Mouse (Mus musculus): ENCODE measurements around the gene Sdhc.

Sdhc gene

DNA sequence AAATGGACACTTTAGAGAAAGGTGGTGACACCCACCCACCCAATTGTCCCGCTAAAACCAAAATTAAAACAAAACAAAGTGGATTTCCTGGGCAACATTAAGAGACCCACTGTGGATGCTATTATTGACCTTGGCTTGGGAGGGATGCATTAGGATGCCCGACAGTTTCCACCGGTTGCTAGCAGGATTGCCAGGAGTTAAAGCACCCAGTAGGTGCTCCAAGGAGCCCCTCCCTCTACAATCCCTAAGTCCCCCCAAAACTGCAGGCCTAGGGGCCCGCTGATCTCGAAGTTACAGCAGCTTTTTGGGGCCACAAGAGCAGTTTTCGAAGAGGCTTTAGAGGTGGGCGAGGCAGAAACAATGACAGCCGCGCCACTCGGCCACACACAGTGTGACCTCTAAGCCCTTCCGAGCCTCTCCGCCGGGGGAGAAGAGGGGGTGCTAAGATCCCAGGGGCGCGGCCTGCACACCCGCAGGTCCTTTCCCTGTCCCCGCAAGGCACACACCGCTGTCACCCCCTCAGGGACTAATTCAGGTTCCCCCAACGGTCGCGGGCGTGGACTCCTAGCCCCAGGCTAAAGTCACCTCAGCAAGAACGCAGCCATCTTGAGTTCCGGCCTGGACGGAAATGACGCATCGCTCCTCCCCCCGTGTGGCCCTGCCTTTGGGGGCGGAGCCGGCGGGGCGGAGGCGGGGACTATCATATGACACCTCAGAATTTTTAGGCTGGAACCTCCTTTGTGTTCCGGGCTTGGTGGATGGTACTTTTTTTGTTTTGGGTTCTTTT is at the start of gene Sdhc, which contains the start of gene Mpz:
Gene Sdhc (minus strand): TSS at position 630 of the 787 bp plus-strand sequence.
Gene Mpz (plus strand): TSS at position 738 of the 787 bp plus-strand sequence.
- DNase-seq (ENCODE audit: low spot score in 2 of 2), result peak; percentile 96

GRCm38 (mm10) chr1:171199532-171199931 is 49.1 kb upstream of the Sdhc start:
- no peak for DNase-seq (ENCODE audit: low spot score in 2 of 2)

DNA sequence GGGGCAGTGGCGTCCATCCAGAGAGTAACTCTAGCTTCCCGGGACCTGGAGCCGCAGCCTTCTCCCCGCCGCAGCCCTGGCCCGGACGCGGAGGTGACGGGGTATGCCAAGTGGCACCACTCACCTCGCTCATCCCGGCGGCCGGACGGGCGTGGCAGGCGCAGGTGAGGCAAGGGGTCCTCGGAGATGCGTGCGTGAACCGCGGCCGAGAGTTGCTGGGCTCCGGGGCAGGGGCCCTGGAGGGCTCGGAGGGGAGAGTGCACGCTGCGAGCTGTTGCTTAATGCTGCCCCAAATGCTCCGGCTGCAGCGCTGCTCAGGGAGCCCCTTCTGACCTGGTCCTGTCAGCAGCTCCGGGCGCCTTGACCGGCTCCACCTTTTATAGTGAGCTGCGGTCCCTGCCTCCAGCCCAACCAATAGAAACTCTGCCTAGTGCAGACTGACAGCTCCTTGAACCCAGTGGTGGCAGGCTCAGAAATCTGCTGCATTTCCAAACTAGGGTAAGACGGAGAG is 45.5 kb upstream of the Sdhc start, which contains the start of gene Pcp4l1:
Gene Pcp4l1 (minus strand): TSS at position 382 of the 511 bp plus-strand sequence.
- peak; percentile 78 to 82 for DNase-seq (ENCODE audit: low spot score in 2 of 2)

DNA sequence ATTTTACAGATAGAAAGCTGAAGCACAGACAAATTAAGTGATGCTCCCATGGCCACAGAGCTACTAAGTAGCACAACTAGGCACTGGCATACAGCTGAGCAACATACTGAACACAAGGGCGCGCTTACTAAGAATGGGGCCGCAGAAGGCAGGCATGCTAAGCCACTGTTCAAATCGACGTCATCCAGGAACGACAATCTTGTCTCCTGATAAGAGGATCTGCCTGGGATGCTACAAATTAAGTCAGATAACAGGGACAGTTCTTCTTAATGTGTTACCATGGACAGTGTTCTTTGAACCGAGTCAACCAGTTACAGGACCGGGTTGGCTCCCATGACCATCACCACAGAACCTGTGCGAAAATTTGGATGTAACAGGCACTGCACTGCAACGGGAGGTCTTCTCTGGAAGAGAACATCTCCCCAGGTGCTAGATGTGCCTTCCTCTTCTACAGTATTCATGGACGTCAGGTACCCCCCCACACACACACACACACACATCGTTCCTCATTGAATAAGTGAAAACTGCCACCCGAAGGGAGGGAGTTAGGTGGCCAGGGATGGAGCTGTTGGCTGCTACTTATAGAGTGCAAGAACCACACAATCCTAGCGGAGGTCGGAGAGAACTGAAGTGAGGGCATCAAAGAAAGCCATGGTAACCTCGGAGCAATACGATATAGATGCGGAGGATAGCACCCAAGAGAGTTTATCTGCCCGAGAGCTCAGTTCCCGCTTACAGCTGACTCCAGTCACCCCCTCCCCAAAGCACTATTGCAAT is 44.8 kb upstream of the Sdhc start:
- DNase-seq (ENCODE audit: low spot score in 2 of 2), result no peak

DNA sequence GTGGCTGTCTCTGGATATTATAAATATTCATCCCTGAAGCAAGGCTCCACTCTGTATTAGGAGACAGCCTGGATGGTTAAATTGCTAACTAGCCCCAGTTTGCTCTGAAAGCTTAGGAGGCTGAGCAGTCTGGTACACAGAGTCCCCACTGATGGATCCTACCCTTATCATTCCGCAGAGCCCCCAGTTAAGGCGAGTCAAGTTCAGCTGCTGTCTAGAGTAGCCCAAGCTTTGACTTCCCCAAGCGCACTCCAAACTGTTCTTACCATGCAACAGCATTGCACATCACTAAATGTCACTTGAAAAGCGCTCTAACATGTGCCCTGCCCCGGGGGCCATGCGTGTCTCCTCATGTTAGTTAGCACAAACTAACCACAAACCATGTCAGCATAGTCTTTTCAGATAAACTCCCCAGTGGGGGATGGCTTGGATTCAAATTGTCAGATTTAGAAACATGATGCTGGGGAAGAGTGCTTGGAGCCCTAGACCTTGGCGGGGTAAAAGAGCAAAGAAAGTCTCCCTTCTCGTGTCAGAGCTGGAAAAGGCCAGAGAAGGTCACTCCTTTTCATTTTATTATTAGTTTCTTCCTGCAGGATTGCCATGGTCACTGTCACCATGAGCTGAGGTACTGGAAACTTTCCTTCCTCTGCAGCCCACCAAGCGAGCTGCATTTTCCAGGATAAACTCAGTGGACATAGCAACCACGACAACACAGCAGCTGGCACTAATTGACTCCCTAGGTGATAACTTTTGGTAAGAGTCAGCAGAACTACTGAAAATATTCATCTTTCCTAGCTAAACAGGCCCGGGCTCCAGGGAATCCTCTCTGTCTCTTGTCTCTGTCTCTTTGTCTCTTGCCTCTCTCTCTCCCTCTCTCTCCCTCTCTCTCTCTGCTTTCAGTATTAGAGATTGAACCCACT is 43.8 kb upstream of the Sdhc start:
- DNase-seq (ENCODE audit: low spot score in 2 of 2), result no peak

GRCm38 (mm10) chr1:171193093-171193840 is 42.9 kb upstream of the Sdhc start:
- no peak for DNase-seq (ENCODE audit: low spot score in 2 of 2)

- DNase-seq (ENCODE audit: low spot score in 2 of 2), result no peak
These were observed 41.9 kb upstream of the Sdhc start for GRCm38 (mm10) chr1:171192283-171192682.

DNA sequence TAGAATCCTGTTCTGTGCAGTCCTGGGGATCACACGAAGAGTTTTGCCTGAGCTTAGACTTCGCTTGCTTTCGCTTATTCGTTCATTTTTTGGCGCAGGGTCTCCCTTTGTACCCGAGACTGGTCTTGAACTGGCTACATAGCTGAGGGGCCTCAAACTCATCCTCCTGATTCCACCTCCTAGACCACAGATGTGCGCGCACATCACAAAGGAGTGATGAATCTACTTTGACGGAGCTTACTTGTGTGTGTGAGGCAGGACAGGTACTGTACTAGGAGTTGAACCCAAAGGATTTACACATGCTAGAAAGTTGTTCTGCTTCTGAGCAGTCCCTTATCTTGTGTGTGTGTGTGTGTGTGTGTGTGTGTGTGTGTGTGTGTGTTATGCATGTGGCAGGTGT is 40.4 kb upstream of the Sdhc start:
- DNase-seq (ENCODE audit: low spot score in 2 of 2), result no peak

DNA sequence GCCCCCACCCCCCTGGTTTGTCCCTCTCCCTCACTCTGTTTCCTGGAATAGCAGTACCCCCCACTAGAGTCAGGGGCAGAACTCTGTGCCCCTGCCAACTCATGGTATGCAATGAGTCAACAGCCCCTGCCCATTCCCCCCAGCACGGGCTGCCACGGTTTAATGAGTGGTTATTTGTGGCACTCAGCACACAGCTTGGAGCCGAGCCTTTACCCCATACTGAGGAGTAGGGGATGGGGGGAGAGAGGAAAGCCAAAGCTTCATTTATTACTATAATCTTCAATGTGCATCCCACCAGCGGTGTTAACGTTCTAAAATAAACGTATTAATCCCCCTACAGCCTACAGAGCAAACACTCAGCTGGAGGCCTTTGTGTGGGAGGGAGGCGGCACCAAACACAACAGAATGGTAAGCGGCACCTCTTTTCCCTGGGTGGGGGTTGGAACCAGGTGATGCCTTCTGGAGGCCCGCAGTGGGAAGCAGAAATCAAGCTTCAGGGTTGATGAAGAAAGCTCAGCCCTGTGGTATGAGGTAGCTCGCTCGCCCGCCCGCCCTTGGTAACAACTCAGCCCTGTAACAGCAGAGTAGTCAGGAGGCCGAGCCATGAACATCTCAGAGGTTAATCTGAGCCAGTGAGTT is 39.2 kb upstream of the Sdhc start:
- no peak for DNase-seq (ENCODE audit: low spot score in 2 of 2)

- DNase-seq (ENCODE audit: low spot score in 2 of 2), result no peak
These were observed 38.6 kb upstream of the Sdhc start for GRCm38 (mm10) chr1:171189046-171189445.

- DNase-seq (ENCODE audit: low spot score in 2 of 2), result peak; percentile 29 to 32
These were observed 37.7 kb upstream of the Sdhc start for GRCm38 (mm10) chr1:171187851-171188700.

- no peak for DNase-seq (ENCODE audit: low spot score in 2 of 2)
These were observed 35.3 kb upstream of the Sdhc start for GRCm38 (mm10) chr1:171185655-171186054.

GRCm38 (mm10) chr1:171184314-171184713 is 33.9 kb upstream of the Sdhc start:
- DNase-seq (ENCODE audit: low spot score in 2 of 2), result no peak

DNA sequence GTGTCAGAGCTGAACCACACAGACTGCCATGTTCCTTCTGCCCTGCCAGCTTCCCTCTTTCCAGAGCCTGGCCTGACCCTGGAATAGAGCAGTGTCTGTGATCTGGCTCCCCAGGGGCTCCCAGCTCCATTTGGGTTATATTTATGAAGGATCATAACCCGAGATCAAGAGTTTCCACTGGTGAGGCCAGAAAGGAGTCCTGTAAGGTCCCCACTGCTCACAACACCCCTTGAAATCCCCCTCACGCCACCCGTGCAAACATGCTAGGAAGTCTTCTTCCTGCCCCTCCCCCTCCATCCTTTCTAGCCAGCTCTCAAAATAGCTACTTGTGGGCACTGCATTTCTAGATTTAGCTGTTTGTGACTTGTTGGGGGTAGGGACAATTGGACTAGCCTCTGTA is 33.2 kb upstream of the Sdhc start:
- peak; percentile 33 to 40 for DNase-seq (ENCODE audit: low spot score in 2 of 2)

GRCm38 (mm10) chr1:171183025-171183424 is 32.6 kb upstream of the Sdhc start:
- no peak for DNase-seq (ENCODE audit: low spot score in 2 of 2)

DNA sequence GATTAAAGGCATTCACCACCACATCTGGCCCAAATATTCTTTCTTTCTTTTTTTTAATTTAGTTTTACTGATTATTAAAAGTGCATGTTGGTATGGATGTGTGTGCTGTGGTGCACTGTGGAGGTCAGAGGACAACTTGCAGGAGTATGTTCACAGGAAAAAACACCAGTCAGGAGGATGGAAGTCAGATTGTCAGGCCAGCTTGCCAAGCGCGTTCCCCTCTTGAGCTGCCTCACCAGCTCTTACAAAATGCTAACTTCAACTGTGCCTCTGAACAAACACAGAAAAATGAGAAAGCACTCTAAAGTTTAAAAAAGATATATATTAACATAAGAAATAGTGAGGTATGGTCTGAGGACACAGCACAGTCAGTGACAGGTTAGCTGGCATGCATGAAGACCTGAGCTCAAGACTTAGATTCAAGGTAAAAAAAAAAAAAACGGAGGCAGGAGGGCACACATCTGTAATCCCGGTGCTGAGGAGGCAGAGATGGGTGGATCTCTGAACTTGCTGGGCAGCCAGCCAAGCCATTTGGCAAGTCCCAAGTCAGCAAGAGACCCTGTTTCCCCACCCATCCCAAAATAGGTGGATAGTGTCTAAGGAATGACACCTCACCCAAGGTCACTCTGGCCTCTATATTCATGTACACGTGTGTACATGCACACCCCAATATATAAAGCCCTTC is 29.2 kb upstream of the Sdhc start:
- DNase-seq (ENCODE audit: low spot score in 2 of 2), result no peak

DNA sequence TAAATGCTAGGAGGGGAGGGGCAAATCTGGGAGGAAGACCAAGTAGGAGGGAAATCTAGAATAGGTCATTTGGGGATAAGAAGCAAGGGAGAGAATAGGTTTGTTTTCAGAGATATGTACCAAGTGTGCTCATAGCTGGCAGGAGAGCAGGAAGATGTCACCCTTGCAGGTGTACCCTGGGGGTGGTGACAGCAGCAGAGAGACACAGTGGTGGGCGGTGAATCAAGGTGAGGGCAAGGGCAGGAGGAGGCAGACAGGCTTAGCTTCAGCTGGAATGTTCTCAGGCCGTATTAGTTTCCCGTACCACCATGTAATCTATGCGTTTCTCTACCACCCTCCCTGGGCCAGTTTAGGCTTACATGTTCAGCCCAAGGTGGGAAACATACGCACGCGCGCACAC is 22.4 kb upstream of the Sdhc start:
- DNase-seq (ENCODE audit: low spot score in 2 of 2), result no peak

- DNase-seq (ENCODE audit: low spot score in 2 of 2), result no peak
These were observed 20.7 kb upstream of the Sdhc start for GRCm38 (mm10) chr1:171171138-171171537.

GRCm38 (mm10) chr1:171169913-171170312 is 19.5 kb upstream of the Sdhc start:
- no peak for DNase-seq (ENCODE audit: low spot score in 2 of 2)

All from right cerebral cortex, postnatal 10 days (tissue).